Mouse (Mus musculus): ENCODE data around the gene Serpina1f.
"Not testable (repeated sequence)": the region's sequence is repeated elsewhere in the genome, so short reads cannot be mapped to it uniquely, and the experiment has no call there.

Serpina1f gene

DNA sequence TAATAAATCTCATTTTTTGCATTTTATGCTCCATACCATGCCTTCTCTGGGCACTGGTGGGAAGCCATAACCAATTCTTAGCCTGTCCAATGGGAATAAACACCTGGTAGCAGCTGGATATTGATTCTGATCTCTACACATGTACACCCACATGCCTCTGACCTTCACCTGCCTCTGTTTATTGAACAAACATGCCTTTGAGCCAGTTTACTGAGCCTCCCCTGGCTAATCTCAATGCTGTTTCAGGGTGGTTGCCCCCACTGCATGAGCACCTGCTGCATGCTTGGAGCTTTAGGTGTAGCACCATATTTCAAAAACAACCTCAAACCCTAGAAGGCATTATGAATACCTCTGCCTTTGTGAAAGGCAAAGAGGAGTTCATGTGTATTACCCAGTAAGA, 33.3 kb downstream of the Serpina1f start:
- DNase-seq (ENCODE audit: low read depth, low spot score): not testable (repeated sequence)

- DNase-seq (ENCODE audit: low read depth, low spot score): no peak
These were observed 35.3 kb downstream of the Serpina1f start for GRCm38 (mm10) chr12:103660076-103660475.

DNA sequence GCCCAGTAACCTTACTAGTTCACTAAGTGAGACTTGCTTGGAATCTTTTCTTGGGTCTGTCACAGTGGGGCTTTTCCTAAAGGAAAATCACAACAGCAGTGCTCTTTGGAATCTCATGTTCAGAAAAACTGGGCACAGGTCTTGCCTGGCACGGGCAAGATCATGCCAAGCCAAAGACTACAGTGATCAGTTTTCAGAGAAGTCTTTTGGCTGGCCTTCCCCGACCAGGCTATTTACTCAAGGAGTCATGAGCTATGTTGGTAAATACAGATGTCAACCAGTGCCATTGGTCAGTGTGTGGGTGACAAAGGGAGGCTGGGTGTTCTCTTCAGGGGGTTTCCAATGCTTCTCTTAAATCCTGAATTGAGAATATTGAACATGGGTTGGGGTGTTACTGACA, 36.2 kb downstream of the Serpina1f start:
- DNase-seq (ENCODE audit: low read depth, low spot score): no peak

DNA sequence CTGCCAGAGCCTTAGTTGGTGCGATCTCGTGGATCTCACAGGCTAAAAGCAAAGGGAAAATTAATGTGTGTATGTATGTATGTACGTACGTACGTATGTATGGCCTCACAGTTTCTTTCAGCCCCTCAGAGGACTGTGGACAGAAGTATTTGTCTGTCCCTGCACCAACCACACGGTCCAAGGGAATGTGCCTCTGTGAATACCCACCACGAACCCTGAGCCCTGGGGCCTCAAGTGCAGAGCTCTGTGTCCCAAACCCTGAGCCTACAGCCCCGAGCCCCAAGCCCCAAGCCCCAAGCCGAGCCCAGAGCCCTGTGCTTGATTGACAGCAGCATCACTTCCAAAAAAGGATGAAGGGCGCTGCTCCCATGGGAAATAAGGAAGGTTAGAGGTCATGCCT, 37.3 kb downstream of the Serpina1f start:
- no peak for DNase-seq (ENCODE audit: low read depth, low spot score)

DNA sequence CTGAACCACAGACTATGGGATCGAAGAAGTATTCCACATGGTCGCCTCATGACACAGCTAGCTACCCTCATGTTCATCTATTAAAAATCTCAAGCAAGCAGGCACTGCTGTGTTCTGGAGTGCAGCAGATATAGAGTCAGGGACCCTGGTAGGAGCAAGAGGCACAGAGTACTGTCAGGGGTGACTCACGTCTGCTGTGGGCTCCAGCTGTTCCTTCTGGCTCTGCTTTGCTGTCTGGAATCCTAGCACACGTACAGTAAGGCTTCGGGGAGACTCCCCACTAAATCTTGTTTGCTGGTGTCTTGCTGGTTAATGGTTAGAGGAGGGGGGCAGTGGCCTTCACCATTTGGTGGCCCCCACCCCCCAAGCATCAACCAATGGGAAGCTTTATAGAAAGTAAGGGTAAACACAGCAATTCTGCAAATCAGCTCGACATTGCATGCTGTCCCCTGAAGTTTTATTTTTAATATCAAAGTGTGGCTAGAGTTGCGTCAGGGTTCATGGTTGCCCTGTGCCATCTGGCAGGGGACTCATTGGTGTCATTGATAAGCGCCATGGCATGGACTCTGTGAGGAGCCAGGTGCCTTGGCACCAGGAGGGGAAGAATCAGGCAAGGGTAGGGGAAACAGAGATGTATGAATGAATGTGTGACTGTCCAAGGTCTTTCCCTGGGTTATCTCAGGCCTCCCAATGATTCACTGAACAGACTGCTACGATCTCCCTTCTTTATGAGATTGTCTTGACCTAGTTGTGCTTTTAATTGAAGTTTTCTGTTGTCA, 38.3 kb downstream of the Serpina1f start, which contains the start of gene Serpina6:
Gene Serpina6, minus strand, starts transcription at position 365 of the 779 bp plus-strand sequence.
- no peak for DNase-seq (ENCODE audit: low read depth, low spot score)

DNA sequence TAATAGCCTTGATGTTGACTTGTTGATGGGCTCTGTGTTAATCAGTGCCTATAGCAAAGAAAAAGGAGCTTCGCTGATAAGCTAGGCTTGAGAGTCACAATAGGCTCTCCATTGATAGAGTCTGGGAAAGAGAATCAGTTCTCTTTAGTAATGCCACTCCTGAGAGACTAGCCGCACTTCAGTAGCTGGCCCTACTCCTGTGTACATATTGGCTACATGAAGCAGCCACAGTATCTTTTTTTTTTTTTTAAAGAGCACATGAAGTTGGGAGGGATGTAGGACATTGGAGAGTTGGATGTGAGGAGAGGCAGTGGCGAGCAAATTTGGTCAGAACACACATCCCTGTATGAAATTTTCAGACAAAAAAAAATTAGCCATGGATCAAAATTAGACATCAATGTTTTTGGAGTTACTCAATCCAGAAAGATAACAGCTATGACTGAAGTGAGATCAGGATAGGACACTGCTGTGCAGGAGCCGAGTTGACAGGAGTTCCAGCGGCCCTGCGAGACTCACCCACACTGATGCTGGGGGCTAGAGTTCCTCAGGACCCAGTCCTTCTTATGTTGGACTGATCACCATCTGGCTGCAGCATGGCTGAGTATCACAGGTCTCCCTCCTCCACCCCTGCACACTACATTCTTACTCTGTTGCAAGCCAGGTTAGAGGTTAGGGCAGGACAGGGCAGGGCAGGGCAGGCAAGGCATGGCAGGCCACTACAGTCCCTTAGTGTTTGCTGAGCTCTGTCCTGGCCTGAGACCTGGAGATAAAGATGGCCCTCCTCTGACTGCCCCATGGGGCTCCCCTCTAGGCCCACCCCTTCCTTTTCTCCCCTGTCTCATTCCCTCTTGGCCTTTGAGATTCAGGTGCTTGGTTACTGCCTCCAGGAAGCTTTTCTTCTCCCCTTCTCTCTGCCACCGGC, 39.9 kb downstream of the Serpina1f start:
- no peak for DNase-seq (ENCODE audit: low read depth, low spot score)

- DNase-seq (ENCODE audit: low read depth, low spot score): no peak
These were observed 41.5 kb downstream of the Serpina1f start for GRCm38 (mm10) chr12:103653836-103654235.

- no peak for DNase-seq (ENCODE audit: low read depth, low spot score)
These were observed 49.0 kb downstream of the Serpina1f start for GRCm38 (mm10) chr12:103646314-103646713.

DNA sequence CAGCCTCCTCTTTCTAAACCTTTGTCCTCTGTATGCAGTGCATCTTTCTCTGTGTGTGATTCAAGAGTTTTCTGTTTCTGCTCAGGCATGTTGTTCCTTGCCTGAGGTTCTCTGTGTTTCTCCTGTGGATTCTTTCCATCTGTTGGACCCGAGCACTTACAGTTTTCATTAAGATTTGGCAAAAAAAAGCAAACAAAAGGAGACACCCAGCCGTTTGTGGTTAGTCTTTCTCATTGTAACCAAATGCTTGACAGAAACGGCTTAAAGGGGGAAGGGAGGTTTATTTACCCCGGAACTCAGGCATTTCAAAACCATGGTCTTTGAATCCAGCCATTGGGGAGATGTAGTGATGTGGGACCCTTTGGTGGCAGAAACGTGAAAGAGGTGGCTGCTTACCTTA, 50.7 kb downstream of the Serpina1f start:
- DNase-seq (ENCODE audit: low read depth, low spot score): no peak

DNA sequence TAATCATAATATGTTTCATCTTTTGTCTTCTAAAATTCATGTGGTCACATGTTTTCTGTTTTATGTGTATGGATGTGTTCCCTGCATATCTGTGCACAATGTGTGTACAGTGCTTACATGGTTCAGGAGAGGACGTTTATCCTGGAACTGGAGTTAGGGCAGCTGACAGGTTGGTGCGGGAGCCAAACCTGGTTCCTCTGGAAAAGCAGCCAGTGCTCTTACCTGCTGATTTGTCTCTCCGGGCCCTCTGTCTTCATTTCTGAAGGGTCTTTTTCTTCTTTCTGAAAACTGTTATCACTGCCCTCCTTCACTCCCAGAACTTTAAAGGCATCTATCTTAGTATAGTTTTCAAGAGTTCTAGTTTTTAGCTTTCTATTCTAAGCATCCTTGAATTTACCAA, 51.5 kb downstream of the Serpina1f start:
- no peak for DNase-seq (ENCODE audit: low read depth, low spot score)

- no peak for DNase-seq (ENCODE audit: low read depth, low spot score)
These were observed 52.0 kb downstream of the Serpina1f start for GRCm38 (mm10) chr12:103643336-103643735.

All from brain, embryonic 18.5 days (tissue).